Mouse (Mus musculus): ENCODE data around the gene Gm10447. TPM values are rescaled to one million over a fixed set of nuclear protein-coding genes. Genes with fewer than 3 reads are reported as not detected.

Gm10447 gene
- polyA plus RNA-seq, 1 experiment: 1.4 TPM

Other genes with a start within 250 kb of the Gm10447 start
- 24.9 and 29.7 TPM in 2 replicates for gene Hspa4, start 156.7 kb downstream of the Gm10447 start, polyA plus RNA-seq (2012; rRNA removed)
- 3.1 and 5.3 TPM in 2 replicates for gene Zcchc10, start 132.4 kb downstream of the Gm10447 start, polyA plus RNA-seq (2012; rRNA removed)
- 27.8 and 29.4 TPM in 2 replicates for gene Aff4, start 106.3 kb downstream of the Gm10447 start, polyA plus RNA-seq (2012; rRNA removed)
- not detected in 2 replicates for gene Leap2, start 33.9 kb downstream of the Gm10447 start, polyA plus RNA-seq (2012; rRNA removed)
- gene Uqcrq, start 26.3 kb downstream of the Gm10447 start, polyA plus RNA-seq (2012; rRNA removed): 537 and 665 TPM in 2 replicates
- gene Gdf9, start 26.1 kb downstream of the Gm10447 start, polyA plus RNA-seq (2012; rRNA removed): 0.88 and 1.5 TPM in 2 replicates
- 12.6 and 12.8 TPM in 2 replicates for gene Shroom1, start 95 bp upstream of the Gm10447 start, polyA plus RNA-seq (2012; rRNA removed)
- not detected in 2 replicates for gene Gm9837, start 13.4 kb upstream of the Gm10447 start, polyA plus RNA-seq (2012; rRNA removed)
- gene Gm9945, start 23.1 kb upstream of the Gm10447 start, polyA plus RNA-seq (2012; rRNA removed): not detected in 2 replicates
- 0.15 and 0.19 TPM in 2 replicates for gene Sowaha, start 23.2 kb upstream of the Gm10447 start, polyA plus RNA-seq (2012; rRNA removed)
- gene Sept8, start 62.1 kb upstream of the Gm10447 start, polyA plus RNA-seq (2012; rRNA removed): 24.9 and 27.7 TPM in 2 replicates
- 5.9 and 6.4 TPM in 2 replicates for gene Kif3a, start 110.3 kb upstream of the Gm10447 start, polyA plus RNA-seq (2012; rRNA removed)
- gene Il4, start 161.6 kb upstream of the Gm10447 start, polyA plus RNA-seq (2012; rRNA removed): not detected in 2 replicates
- 0.41 TPM in 1 of 2 replicates, not detected in the other for gene Il13, start 177.6 kb upstream of the Gm10447 start, polyA plus RNA-seq (2012; rRNA removed)